Mouse (Mus musculus) retina, adult 2 months (tissue): ENCODE measurements at regions not wholly inside any gene's neighbourhood (a gene's known extent, or its start where the extent isn't known, plus 50 kb on each side); places are given as distances from the start of the nearest gene placed in this dataset.

Source experiments
- DNase-seq: peaks from one replicate; pipeline ENCODE4 v3.0.0-alpha.2; 2012; ENCODE audit warnings: low read depth, low spot score

- no peak for DNase-seq
Observed at GRCm38 (mm10) chr16:27507212-27507611, 118.5 kb downstream of the Ccdc50 start.

GRCm38 (mm10) chr16:27523527-27524121, 135.0 kb downstream of the Ccdc50 start:
- DNase-seq: peak; percentile 9

GRCm38 (mm10) chr16:27526669-27527068, 138.0 kb downstream of the Ccdc50 start:
- DNase-seq: no peak

- DNase-seq: no peak
Observed at GRCm38 (mm10) chr16:27530634-27531033, 142.0 kb downstream of the Ccdc50 start.
